Mouse (Mus musculus) frontal cortex, adult (tissue): ENCODE measurements around the gene Upb1.
A peak's percentile ranks its signal among the peaks of the same experiment; 100 is the strongest.
"Not testable (repeated sequence)": the region's sequence is repeated elsewhere in the genome, so short reads cannot be mapped to it uniquely, and the experiment has no call there.

Experiments used
- ATAC-seq: cut with Nextera tagmentation; 2 replicates; pipeline ENCODE4 v1.9.2; 2017; ENCODE audit warnings: mild to moderate bottlenecking, moderate library complexity, mixed read lengths; ENCODE audit not compliant: low TSS enrichment

Gene Upb1

DNA sequence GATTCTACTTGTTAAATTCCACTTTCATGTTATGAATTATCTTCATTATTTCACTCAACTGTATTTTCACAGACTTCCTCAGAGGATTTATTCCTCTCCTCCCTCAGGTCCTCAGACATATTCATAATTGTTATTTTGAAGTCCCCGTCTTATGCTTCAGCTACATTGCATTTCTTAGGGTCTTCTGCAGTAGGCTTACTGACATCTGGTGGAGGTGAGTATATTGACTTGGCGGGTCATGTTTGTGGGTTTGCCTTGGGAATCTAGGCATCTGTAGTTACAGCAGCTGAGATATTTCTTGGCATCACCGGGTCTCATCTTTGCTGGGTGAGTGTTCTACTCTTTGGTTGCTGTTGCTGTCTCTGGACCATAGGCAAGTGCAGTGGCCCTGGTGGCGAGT lies at the start of gene Upb1:
Upb1 (plus strand) TSS at position 158 of the 400 bp plus-strand sequence.
- no peak for ATAC-seq

DNA sequence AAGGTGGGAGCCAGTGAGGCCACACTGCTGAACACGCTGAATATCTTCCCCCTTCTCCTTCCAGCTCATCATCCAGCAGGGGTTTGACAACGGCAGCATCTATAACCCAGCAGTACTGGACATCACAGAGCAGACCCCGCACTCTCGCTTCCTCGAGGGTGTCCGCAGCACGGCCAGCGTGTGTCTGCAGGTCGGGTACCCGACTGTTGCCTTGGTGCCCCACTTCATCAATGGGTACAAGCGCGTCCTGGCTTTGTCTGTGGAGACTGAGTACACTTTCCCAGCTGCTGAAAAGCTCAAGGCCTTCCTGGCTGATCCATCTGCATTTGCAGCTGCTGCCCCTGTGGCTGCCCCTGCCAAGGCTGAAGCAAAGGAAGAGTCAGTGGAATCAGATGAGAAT lies 48.4 kb upstream of the Upb1 start:
- ATAC-seq = no peak

DNA sequence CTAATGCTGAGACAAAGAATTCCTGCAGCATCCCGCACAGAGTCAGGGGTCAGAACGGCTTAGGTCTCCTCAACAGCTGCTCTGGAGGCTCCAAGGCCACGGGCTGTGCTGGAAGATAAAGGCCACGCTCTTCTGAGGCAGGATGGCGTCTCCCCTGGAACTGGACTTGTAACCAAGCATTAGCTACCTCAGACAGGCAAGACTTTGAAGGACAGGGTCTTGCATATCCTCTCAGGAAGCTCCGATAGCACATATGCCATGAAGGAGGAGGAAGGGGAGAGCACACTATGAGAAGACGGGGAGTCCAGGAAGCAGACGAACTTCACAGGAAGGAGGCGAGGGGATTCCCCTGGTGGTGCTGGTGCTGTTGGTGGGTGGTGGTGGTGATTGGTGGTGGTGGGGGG lies 47.1 kb upstream of the Upb1 start:
- ATAC-seq = not testable (repeated sequence)

DNA sequence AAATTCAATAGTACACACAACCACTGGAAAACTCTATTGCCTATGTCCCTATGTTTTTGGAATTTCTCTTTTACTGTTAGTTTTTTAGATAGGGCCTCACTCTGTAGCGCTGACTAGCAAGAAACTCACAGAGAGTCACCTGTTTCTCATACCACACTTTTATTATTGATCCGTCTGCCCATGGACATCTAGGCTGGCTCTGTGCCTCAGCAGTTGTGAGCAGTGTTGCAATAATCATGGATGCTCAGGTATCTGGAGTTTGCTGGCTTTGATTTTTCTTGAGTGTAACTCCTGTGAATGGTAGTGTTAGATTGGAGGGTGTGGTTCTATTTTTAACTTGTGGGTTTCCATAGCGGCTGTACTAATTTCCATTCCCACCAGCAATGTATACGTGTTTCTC lies 45.6 kb upstream of the Upb1 start:
- no peak for ATAC-seq

DNA sequence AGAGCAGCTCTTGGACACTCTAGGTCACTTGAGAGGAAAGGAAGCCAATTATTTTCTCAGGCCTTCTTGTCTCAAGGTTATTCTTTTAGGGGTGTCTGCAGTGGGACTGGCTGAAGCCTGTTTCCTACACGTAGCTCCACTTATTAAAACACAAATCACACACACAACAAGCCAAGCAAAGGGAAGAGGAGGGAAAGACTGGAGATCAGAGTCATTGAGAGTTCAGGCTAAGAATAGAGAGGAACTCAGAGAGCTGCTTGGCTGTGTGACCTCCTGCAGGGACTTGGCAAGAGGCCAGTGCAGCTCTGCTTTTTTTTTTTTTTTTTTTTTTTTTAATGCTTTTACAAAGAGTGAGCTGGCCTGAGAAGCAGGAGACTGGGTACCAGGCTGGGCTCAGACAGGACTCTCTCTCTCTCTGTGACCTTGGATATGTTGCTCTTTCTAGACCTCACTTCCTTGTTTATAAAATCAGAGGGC lies 36.7 kb upstream of the Upb1 start:
- ATAC-seq = peak; percentile 64; the same call in 1 of the 2 replicates

DNA sequence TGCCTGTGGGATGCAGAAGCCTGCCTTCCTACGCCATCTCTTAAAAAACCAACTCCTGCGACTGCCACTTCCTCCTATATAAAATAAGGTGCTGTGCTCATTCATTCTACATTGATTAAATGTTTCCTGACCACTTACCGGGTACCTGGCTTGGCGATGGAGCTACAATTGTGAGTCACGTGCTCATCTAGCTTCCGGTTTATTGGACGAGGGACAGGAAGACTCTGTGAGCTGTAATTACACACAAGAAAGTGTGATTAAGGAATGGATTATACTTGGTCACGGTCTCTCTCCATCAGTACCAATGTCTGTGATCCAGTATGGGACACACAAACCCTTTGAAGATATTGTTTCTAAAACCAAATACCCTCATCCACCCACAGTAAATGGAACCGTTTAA lies 36.1 kb upstream of the Upb1 start:
- ATAC-seq = no peak

DNA sequence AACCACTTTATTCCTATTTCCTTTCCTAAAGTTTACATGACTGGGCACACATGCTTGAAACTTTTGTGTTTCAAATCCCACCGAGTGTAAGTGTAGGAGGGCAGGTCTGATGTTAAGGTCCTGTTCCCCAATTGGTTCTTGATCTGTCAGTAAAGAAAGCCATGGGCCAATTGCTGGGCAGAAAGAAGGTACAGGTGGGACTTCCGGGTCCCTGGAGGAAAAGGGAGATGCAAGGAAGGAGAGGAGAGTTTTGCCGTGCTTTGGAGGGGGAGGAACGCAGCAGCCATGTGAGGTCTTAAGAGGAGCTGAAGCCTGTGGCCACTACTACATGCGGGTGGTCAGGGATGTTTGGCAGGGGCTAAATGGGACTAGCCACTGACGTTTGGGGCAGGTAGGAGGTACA lies 35.7 kb upstream of the Upb1 start:
- no peak for ATAC-seq

DNA sequence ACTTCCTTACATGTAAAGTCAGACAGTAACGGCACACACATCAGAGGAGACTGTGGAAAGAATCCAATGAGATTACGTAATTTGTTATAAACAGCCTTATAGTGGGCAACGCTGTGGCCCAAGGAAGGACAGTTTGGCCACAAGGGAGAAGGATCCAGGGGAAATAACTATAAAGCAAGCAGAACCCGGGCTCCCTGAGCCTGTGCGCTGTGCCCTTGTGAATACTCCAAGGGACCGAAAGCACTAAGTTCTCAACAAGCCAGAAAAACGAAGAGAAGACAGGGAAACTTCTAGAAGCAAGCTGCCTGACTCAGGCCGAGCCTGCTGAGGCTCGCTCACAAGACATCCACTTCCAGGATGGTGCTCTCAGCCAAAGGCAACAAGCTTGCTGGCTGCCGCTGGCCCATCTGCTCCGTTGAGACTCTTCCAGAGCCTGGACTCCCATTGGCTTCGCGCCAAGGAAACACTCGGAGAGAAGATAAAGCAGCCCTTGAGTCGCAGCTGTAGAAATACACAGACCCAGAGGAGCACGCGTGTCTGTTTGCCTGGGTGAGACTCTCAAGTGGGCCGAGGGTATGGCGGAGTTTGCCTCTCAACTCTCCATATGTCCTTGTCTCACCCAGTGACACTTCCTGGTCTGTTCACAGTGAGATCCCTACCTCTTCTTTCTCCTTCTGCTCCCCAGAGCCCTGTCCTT lies 27.1 kb upstream of the Upb1 start:
- peak; percentile 93 for ATAC-seq

DNA sequence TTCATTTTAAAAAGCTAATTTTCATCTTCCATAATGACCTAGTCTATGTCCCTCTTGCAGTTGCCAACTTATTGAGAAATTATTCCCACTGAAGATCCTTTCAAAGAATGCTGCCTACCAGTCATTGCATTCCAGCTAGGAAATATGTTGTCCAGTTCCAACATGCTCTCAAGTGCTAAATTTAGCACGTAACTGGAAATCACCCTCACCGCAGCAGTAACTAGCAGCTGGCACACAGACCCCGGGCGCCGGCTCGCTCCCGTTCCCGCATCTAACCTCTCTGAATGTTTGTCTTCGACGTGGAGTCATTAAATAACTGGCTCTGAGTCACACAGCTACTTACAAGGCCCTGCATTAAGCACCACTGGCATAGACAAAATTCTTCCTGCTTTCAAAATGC lies 22.2 kb upstream of the Upb1 start:
- ATAC-seq = no peak

DNA sequence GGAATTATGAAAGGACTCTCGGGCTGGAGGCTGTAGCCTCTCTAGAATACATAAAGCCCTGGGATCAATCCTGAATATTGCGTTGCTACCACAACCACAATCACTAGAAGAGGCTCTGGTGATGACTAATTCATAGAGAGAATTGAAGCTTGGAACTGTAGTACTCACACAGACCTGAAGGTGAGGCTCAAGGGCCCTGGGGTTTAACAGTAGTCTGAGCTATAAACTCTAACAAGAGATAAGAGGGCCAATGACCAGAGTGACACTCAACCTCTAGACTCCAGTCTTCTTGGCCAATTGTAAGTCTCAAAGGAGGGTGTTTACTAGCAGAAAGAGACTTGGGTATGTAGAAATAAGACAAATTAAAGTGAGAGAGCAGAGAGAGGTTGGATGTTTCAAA lies 10.8 kb upstream of the Upb1 start:
- ATAC-seq = no peak

DNA sequence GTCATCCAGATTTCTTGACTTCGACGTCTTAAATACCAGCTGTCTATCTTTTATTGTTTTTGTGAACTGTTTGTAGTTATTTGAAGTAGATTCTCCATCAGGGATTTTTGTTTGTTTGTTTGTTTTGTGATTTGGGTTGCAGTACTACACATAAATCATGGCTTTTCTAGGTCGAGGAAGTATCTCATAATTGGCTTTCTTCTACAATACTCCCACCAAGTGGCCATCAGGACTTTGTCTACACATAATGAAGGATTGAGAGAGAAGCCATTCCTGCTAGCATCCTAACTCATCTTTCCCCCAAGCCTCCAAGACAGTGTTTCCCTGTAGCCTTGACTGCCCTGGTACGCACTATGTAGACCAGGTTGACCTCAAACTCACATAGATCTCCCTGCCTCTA lies 10.1 kb upstream of the Upb1 start:
- no peak for ATAC-seq

DNA sequence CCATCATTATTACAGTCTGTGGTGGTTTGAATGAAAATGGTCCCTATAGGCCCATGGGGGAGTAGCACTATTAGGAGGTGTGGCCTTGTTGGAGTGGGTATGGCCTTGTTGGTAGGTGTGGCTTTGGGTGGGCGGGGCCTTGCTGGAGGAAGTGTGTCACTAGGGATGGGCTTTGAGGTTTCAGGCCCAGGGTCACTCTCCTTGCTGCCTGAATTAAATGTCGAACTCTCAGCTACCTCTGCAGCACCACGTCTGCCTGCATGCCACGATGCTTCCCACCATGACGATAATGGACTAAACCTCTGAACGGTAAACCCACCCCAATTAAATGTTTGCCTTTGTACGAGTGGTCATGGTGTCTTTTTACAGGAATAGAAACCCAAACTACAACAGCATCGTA lies 6.1 kb upstream of the Upb1 start:
- no peak for ATAC-seq

DNA sequence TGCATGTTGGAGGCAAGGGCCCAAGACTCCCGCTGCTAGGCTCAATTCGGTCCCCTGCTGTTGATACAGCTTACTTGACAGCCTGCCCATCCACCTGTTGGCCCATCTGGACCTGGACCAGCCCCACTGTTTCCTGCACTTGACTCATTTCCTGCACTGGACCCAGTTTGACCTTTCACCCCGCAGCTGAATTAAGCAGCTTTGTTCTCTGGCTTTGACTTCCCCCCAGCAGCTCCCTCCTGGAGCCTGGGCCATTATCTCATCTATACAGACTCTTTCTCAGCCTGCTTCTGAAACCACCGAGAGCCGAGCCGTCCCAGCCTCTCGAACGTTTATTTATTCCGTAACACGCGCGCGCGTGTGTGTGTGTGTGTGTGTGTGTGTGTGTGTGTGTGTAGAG lies 3.9 kb upstream of the Upb1 start:
- ATAC-seq = no peak

DNA sequence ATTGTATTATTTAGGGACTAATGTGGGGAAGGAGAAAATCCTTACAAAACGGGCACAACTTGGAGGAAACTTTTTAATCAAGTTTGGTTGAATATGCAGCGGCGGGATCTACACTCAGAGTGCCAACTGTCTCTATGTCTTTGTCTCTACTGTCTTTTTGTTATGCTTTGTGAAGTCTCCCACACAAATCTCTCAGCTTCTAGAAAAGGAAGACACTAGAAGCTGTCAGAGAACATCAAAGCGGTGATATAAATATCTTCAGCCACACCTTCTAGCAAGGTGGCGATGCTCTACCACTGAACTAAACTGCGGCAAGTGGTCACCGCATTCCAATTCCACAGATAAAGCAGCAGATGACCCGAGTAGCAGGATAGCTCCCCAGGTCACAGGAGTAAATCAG lies 5.0 kb downstream of the Upb1 start:
- no peak for ATAC-seq

DNA sequence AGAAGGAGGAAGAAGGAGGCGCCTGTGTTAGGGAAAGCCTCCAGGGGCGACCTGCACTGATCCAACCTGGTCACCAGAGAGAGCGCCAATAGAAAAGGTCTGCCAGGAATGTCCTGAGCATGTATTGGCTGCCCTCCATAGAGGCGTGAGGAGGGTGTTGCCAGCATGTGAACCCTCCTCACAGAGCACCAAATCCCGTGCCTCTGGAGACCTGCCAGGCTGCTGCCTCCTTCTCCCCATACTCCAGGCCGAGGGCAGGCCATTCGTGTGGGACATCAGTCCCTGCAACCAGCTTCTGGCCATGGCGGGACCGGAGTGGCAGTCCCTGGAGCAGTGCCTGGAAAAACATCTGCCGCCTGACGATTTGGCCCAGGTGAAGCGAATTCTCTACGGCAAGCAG lies 5.8 kb downstream of the Upb1 start:
- ATAC-seq = no peak

DNA sequence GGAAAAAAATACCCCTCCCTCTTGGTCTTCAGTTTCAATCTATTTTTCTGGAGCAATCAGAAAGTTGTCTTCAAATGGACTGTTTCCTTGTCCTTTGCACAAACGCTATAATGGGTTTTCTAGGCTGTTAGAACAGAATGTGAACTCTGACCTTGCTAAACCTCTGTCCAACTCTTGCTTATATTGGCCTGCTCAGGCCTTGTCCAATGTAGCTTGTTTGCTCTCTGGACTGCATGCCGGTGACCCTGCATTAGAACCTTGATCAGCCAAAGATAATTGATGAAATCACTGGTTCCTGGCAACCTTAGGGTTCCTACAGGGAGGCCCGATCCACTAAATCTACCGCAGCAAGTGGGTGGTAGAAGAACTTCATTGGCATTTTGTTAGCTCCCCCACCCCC lies 6.8 kb downstream of the Upb1 start:
- ATAC-seq = no peak

DNA sequence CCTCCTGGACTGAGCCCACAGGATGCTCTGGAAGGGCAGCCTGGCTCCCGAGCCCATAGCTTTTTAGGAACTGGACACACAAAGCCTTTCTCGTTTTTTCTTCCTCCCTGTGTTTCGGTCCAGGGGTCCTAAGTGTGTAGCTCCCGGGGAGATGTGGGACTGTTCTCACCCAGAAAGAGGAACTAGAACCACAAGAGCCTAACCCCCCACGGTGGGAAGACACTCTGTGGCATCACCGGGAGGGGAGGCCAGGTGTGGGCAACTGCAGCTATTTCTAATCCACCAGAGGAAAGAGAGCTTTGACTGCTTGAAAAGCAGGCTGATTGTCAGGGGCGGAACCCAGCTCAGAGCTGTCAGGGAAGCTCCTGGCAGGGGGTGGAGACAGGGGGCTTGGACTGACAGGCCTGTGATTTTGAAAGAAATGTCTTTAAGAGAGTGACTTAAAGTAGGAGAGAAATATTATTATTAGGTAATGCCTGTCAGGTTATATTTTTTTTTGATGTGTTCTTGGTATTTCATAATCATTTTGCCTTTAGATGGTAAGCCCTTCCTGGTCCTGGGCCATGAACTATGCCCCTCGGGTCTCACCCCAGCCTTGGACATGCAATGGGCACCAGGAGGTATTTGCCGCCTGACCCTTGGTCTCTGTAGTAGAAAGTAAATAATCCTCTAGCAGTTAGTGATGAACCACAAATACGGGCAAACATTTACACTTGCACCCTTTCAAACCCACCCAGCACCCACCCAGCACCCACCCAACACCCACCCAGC lies 10.6 kb downstream of the Upb1 start:
- ATAC-seq = not testable (repeated sequence)

DNA sequence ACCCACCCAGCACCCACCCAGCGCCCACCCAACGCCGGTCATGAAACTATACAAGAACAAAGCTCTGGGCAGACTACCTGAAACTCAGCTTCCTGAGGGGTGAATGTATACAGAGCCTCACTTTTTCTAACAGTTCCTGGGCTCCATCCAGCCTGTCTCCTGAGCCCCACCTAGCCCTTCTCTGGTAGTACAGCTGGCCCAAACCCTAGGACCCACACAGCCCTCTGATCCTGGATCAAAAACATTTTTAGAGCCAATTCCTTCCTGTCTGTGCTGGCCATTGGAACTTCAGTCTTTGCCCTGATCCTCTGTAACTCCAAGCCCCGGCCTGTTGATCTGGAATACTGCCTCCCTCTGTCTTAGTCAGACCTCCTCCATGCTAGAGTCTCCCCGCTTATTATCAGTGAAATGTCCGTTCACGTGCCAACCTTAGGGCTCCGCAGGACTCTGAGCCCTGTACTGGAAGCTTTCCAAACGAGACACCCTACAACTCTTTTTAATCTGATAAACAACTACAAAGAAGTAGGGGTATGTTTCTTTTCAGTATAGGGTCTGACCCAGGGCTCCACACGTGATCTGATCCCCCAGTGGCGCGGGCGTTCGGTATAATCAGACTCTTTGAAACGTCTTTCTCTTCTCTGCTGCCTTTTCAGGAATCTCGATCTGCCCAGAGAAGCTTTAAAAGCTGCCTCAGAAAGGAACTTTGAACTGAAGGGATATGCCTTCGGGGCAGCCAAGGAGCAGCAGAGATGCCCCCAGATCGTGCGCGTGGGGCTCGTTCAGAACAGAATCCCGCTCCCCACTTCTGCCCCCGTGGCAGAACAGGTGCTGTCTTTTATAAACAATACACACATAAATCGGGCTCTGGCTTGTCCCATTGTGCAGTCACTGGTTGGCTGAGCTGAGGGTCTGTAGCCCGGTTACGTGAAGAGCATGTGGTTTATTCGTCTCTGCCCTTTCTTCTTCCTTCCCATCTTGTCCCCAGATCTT lies 11.5 kb downstream of the Upb1 start:
- ATAC-seq = no peak

DNA sequence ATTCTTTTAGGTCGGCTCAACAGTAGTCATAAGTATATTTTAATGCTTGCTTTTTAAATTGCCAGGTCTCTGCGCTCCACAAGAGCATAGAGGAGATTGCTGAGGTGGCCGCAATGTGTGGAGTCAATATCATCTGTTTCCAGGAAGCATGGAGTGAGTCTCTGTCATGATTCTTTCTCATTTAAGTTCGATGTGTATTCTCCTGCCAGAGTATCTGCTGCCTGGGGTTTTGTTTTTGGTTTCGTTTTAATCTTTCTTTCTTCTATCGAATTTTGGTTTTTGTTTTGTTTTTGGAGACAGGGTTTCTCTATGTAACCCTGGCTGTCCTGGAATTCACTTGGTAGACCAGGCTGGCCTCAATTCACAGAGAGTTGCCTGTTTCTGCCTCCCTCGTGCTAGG lies 14.0 kb downstream of the Upb1 start:
- ATAC-seq = no peak

DNA sequence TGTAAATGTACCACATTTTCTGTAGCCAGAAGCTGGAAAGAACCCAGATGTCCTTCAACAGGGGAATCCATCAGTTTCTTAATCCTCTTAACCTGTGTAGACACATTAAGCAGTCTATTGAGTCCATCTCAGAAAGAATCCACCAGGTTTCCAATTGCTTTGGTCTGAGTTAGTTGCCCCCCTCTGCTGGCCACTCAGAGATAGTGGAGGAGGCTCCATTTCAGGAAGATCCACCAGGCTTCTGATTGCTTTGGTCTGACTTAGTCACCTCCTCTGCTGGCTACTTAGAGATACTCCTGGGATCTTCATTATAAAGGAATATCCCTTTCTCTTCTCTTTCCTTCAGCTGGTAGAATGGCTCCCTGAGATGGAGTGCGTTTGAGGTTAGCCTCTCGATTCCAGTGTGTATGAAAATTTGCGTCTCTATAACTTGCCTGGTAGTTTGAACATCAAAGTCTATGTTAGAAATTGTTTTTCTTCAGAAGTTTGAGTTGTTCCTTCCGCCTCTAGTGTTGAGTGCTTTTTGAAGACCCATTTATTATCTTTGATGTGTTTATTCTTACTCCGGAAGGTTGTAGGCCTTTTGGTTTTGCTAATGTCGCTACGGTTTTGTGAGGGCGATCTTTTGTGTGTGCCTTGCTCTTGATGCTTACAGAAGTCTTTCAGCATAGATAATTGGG lies 16.6 kb downstream of the Upb1 start:
- no peak for ATAC-seq

DNA sequence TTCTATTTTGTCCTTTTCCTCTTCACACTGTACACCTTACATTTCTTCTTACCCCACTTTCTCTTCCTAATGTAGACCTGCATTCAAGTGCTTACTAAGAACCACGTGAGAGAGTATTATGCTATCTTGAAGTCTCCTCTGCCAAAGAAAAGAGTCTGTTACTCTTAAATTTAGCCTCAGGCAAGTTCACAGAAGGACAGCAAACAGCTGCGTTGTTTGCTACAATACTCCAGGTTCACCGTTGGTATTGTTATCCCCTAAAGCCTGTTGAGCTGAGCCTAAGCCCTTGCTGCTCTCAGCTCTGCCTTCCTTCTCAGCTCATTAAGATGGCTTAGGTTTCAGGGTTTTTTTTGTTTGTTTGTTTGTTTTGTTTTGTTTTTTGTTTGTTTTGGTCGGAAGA lies 17.8 kb downstream of the Upb1 start:
- no peak for ATAC-seq

DNA sequence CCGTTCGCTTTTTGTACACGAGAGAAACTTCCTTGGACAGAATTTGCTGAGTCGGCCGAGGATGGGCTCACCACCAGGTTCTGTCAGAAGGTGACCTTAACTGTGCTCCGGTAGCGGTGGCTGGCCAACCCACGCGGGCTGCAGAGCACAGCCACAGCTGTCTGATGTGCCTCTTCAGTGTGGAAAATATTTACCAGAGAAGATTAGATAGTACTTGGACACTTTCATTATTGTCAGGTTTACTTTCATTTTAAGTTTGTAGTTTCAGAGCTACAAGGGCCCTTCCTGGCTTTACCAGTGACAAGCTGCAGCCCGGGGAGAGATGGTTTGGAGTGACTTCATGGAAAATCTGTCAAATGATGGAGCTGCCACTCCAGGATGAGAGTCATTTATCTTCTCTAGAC lies 23.6 kb downstream of the Upb1 start:
- no peak for ATAC-seq
